Mouse (Mus musculus) limb, embryonic 12.5 days (tissue): ENCODE results near the gene Sh3gl2. TPM values are rescaled to one million over a fixed set of nuclear protein-coding genes. Genes with fewer than 3 reads are reported as not detected.

Experiments used
- ATAC-seq: fragments of 200-750 bp; cut with Nextera tagmentation; 2 replicates; pipeline ENCODE4 v1.8.0; 2017; ENCODE audit warnings: low read depth, moderate TSS enrichment; ENCODE audit not compliant: insufficient number of reproducible peaks, insufficient read depth, low FRiP score, low TSS enrichment
- H3K27ac ChIP-seq: fragments of 300-500 bp; sonication (generic); 2 replicates; pipeline ENCODE4 v1.5.1; 2016; ENCODE audit warnings: mild to moderate bottlenecking, moderate library complexity
- H3K27me3 ChIP-seq: fragments of 300-500 bp; sonication (generic); 2 replicates; pipeline ENCODE4 v1.6.1; 2016; ENCODE audit warnings: mild to moderate bottlenecking, moderate library complexity
- H3K36me3 ChIP-seq: fragments of 300-500 bp; sonication (generic); 2 replicates; pipeline ENCODE4 v1.6.1; 2016; ENCODE audit warnings: mild to moderate bottlenecking, moderate library complexity
- H3K4me1 ChIP-seq: fragments of 300-500 bp; sonication (generic); replicated peaks from 2 replicates; pipeline ENCODE4 v1.6.1; 2016
- H3K4me2 ChIP-seq: fragments of 300-500 bp; sonication (generic); 2 replicates; pipeline ENCODE4 v1.6.1; 2016; ENCODE audit warnings: mild to moderate bottlenecking, moderate library complexity
- H3K4me3 ChIP-seq: fragments of 300-500 bp; sonication (generic); replicated peaks from 2 replicates; pipeline ENCODE4 v1.5.1; 2016; ENCODE audit warnings: mild to moderate bottlenecking
- H3K9ac ChIP-seq: fragments of 300-500 bp; sonication (generic); replicated peaks from 2 replicates; pipeline ENCODE4 v1.6.1; 2016; ENCODE audit warnings: mild to moderate bottlenecking, moderate library complexity
- H3K9me3 ChIP-seq: fragments of 300-500 bp; sonication (generic); 2 replicates; pipeline ENCODE4 v1.6.1; 2016; ENCODE audit warnings: mild to moderate bottlenecking, moderate library complexity
- WGBS: fragments of 180-500 bp; shearing (Covaris S2); methylation state at CpG from one replicate; pipeline ENCODE4 v1.1.7; 2016; 5-methylcytosine and 5-hydroxymethylcytosine counted together
- polyA plus RNA-seq: library from polyadenylated mRNA; unstranded; fragments of >200 nt; fragmentation: Nextera tagmentation; extraction: Ambion mirVana; gene quantifications from 2 replicates; pipeline ENCODE4 v1.2.1, GENCODE M21; 2016

Sh3gl2 gene
- polyA plus RNA-seq, 1 experiment from 2014 or later, result 2.6 TPM

DNA sequence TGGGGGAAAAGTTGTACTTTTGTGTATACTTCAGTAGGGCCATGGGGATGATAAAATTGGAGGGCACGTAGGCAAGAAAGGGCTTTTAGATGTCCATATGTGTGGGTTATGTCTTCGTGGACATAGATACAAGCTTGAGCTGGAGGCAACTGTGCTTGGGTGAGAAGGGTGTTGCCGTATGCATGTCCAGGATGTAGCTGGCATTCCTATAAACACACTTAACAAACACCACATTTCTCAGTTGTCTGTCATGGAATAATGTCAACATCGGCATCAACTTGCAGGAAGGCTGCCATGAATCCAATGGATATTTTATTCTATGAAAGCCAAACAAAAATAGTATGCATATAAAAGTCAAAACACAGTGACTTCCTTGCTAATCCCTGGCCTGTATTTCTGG lies 227.9 kb downstream of the Sh3gl2 start:
- Histone ChIP-seq H3K4me2 (no peak overlapping the region), H3K9ac (no peak overlapping the region), H3K27ac (no peak overlapping the region), H3K9me3 (no peaks in the 10 kb centered on the region), H3K27me3 (no peaks in the 10 kb centered on the region; the same call in 1 of the 2 replicates), H3K4me3 (no peak overlapping the region), H3K36me3 (no peaks in the 10 kb centered on the region), H3K4me1 (peaks cover 11% of the 10 kb centered on the region)
- WGBS, result 92% methylated on average over 4 of the region's 4 CpGs
- ATAC-seq, result no peak

DNA sequence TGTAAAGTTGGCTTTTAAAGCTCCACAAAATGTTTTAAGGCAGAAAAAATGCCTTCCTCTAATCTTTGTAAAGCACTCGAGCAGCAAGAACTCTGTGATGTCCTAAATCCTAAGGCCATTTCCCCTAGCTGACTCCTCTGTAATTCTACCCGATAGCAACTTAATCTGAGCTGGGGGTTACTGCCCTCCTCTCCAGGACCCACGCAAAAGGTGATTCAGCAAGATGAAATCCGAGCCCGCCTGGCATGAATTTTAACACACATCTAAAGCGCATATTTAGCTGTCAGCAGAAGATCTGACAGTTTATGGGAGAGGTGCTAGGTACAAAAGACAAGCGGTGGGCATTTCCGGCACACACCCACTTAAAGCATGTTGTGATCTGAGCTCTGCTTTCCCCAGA lies 229.8 kb downstream of the Sh3gl2 start:
- no peak for ATAC-seq
- Histone ChIP-seq H3K36me3 (no peaks in the 10 kb centered on the region), H3K27me3 (no peaks in the 10 kb centered on the region; the same call in 1 of the 2 replicates), H3K4me3 (no peak overlapping the region), H3K4me1 (peaks cover 17% of the 10 kb centered on the region), H3K4me2 (peak overlapping the region; percentile 20; the same call in 1 of the 2 replicates), H3K9ac (no peak overlapping the region), H3K27ac (no peak overlapping the region), H3K9me3 (no peaks in the 10 kb centered on the region)
- WGBS, result 9% methylated on average over 8 of the region's 8 CpGs

DNA sequence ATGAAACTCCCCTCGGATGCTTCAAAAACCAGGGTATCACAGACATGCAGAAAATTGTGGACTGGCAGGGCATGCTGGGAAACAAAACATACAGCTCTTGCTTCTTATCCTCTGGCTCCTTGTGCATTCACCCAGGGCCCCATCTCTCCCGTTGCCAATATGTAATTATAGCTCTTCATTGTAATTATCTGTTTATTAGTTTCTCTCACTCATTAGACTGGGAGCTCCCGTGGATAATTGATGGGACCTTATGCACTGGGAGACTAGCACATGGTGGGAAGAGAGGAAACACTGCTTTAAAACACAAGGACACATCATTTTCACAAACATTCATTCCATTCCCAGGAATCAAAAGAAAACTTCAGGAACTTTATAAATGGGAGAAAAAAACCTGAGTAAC lies 233.9 kb downstream of the Sh3gl2 start:
- H3K36me3 ChIP-seq, result no peaks in the 10 kb centered on the region
- no peaks in the 10 kb centered on the region for H3K9me3 ChIP-seq
- 30% methylated on average over 3 of the region's 3 CpGs for WGBS
- H3K27me3 ChIP-seq, result no peaks in the 10 kb centered on the region; the same call in 1 of the 2 replicates
- H3K9ac ChIP-seq, result no peak overlapping the region
- H3K4me2 ChIP-seq, result no peak overlapping the region
- H3K4me1 ChIP-seq, result peaks cover 18% of the 10 kb centered on the region
- no peak overlapping the region for H3K27ac ChIP-seq
- H3K4me3 ChIP-seq, result no peak overlapping the region
- no peak for ATAC-seq

DNA sequence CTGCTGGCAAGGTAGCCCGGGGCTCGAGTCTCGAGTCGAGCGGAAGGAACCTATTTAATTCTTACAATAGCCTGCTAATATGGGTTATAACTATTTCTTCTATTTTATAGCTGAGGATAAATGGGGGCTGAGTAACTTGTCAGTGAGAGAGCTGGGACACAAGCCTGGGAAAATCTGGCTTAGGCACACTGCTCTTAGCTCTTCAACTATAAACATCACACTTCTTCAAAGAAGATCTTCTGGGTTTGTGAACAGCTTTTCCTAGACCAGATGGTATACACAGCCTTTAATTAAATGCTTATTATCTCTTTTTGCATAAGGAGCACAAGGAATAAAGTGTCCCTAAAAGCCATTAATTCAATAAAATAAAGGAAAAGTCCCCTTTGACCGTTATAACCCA lies 278.7 kb downstream of the Sh3gl2 start:
- no peak overlapping the region for H3K4me2 ChIP-seq
- no peaks in the 10 kb centered on the region for H3K27me3 ChIP-seq
- no peaks in the 10 kb centered on the region for H3K9me3 ChIP-seq
- no peaks in the 10 kb centered on the region for H3K36me3 ChIP-seq
- no peak overlapping the region for H3K4me3 ChIP-seq
- 82% methylated on average over 6 of the region's 6 CpGs for WGBS
- no peak for ATAC-seq
- H3K27ac ChIP-seq, result no peak overlapping the region
- H3K4me1 ChIP-seq, result no peaks in the 10 kb centered on the region
- no peak overlapping the region for H3K9ac ChIP-seq

DNA sequence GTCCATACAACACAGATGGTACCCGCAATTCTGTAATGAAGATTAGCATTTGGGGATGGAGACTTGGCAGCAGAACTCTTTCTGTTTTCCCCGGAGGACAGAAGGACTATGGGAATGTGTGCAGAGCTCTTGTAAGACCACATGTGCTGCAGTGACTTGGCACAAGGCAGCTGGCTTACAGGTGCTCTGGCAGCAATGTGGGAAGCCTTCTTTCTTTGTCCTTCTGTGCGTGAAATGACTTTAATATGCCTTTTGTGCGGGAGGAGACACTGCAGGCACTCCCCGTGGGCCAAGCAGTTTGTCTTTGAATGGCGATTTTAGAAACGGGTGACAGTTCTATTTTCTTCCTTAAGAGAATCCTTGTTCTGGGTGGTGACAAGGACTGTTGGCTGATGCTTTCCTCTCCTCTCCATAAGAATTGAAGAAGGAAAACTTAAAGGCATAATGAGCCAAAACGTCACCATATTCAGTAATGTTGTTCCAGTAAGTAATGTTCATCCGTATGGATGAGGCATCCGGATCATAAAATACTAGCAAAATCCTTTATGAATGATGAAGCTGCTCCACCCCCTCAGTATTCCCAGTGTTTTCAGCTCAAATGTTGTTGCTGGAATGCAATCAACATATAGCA lies 281.5 kb downstream of the Sh3gl2 start:
- WGBS, result 79% methylated on average over 10 of the region's 10 CpGs
- Histone ChIP-seq H3K4me2 (no peak overlapping the region), H3K9me3 (no peaks in the 10 kb centered on the region), H3K4me1 (no peaks in the 10 kb centered on the region), H3K27me3 (no peaks in the 10 kb centered on the region), H3K36me3 (no peaks in the 10 kb centered on the region), H3K4me3 (no peak overlapping the region), H3K9ac (no peak overlapping the region), H3K27ac (no peak overlapping the region)
- ATAC-seq, result no peak

DNA sequence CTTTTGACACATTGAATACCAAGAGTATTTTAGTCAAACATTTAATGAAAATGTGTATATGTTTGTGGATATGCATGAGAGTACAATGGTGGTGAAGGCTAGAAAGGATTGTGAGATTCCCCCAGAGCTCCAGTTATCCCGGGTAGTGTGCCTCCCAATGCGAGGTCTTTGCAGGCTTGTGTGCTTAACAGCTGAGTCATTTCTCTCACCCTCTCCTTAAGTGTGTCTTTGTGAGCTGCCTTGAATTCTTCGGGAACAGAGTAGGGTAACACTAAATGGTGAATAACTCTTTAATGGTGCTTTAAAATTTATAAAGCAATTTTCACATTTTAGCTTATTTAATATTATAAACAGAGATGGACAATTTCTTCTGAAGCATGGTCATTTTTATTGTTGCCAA lies 300.8 kb downstream of the Sh3gl2 start:
- no peaks in the 10 kb centered on the region for H3K9me3 ChIP-seq
- no peak overlapping the region for H3K4me2 ChIP-seq
- H3K9ac ChIP-seq, result no peak overlapping the region
- no peaks in the 10 kb centered on the region for H3K27me3 ChIP-seq
- ATAC-seq, result no peak
- 64% methylated on average over 3 of the region's 3 CpGs for WGBS
- H3K27ac ChIP-seq, result no peak overlapping the region
- H3K36me3 ChIP-seq, result no peaks in the 10 kb centered on the region
- no peaks in the 10 kb centered on the region for H3K4me1 ChIP-seq
- no peak overlapping the region for H3K4me3 ChIP-seq

DNA sequence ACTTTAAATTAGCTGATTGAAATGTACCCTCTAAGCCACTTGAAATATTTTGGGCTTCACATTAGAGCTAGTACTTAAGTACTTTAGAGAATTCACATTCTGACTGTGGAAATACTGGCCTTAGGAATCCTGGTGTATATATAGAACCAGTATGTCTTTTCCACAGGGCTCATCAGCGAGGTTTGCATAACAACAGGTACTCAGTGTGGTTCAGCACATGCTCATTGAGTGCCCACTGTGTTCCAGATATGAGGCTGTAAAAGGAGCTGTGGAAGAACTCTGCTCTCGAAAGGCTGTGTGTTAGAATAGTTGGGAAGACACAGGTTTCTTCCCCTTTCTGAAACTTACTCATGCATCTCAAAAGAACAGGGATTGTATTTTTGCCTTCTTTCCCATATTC lies 302.1 kb downstream of the Sh3gl2 start:
- no peak overlapping the region for H3K27ac ChIP-seq
- H3K4me3 ChIP-seq, result no peak overlapping the region
- no peaks in the 10 kb centered on the region for H3K9me3 ChIP-seq
- no peak overlapping the region for H3K4me2 ChIP-seq
- ATAC-seq, result no peak
- H3K36me3 ChIP-seq, result no peaks in the 10 kb centered on the region
- H3K9ac ChIP-seq, result no peak overlapping the region
- WGBS, result 68% methylated on average over 2 of the region's 2 CpGs
- H3K27me3 ChIP-seq, result peaks cover 5% of the 10 kb centered on the region; the same call in 1 of the 2 replicates
- no peaks in the 10 kb centered on the region for H3K4me1 ChIP-seq

DNA sequence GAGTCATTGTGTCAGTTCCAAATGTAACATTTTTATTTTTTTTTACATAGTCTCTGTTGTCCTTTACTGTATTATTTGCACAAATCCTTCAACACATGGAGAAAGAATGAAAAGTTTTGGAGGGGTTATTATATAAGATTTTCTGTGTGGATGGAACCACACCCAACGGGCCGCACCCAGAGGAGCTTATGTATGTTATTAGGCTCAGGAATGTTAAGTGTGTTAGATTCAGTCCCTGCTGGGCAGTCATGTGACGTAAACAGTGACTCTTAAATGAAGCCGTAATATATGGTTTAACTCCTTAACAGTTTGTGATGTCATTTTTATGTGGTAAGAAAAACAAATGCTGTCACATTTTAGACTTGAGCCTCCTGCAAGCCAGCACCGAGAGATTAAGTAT lies 302.6 kb downstream of the Sh3gl2 start:
- WGBS, result 56% methylated on average over 5 of the region's 5 CpGs
- Histone ChIP-seq H3K4me2 (no peak overlapping the region), H3K27me3 (peaks cover 7% of the 10 kb centered on the region), H3K36me3 (no peaks in the 10 kb centered on the region), H3K27ac (no peak overlapping the region), H3K4me1 (no peaks in the 10 kb centered on the region), H3K9ac (no peak overlapping the region), H3K4me3 (no peak overlapping the region), H3K9me3 (no peaks in the 10 kb centered on the region)
- ATAC-seq, result no peak

DNA sequence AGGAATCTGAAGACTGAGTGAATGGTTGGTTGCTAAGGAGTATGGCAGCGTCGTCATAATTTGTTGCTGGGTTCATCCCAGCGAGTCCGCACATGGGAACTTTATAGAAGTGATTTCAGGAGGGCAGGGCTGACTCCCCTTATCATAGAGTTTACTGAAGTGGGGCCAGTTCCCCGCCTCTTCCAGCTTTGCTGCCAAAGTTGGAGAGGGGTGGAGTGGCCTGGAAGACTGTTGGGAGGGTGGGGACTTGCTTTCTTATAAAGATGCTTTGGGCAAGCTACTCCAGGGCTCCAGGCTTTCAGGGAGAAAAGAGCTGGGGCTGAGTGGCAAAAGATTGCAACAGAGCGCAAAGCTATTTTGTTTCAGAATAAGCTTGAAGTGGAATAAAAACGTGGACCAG lies 308.4 kb downstream of the Sh3gl2 start:
- peaks cover 44% of the 10 kb centered on the region for H3K27me3 ChIP-seq
- H3K4me1 ChIP-seq, result peaks cover 16% of the 10 kb centered on the region
- H3K9me3 ChIP-seq, result no peaks in the 10 kb centered on the region
- no peaks in the 10 kb centered on the region for H3K36me3 ChIP-seq
- ATAC-seq, result no peak
- no peak overlapping the region for H3K4me3 ChIP-seq
- no peak overlapping the region for H3K9ac ChIP-seq
- peak overlapping the region; percentile 98 for H3K4me2 ChIP-seq
- H3K27ac ChIP-seq, result no peak overlapping the region
- WGBS, result 40% methylated on average over 7 of the region's 7 CpGs

DNA sequence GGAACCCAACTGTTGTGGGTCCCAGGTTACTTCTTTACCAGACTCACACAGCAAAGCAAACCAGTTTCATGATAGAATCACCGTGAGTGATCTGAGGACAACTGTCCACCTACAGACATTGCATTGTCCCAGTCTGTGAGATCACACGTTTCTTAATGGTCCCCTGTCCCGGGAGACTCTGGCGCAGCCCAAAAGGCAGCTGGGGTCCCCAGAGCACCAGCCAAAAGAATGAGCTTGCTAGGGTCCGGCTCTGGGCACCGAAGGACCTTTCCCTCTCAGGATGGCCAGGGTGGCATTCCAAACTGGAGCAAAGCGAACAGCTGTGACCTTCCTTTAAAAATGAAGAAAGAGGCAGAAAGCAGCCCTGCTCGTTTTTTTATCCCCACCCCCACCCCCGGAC lies 308.9 kb downstream of the Sh3gl2 start, which contains the start of gene Adamtsl1:
Gene Adamtsl1, plus strand, starts transcription at position 381 of the 400 bp plus-strand sequence.
- no peak within 1 kb of the TSS for H3K27ac ChIP-seq
- H3K9me3 ChIP-seq, result no peaks in the 10 kb centered on the region
- H3K36me3 ChIP-seq, result no peaks in the 10 kb centered on the region
- WGBS, result 5% methylated on average over 9 of the region's 9 CpGs
- peak within 1 kb of the TSS; percentile 60 for H3K4me3 ChIP-seq
- no peak for ATAC-seq
- H3K27me3 ChIP-seq, result peaks cover 44% of the 10 kb centered on the region
- peak within 1 kb of the TSS; percentile 57 for H3K9ac ChIP-seq
- H3K4me2 ChIP-seq, result peak within 1 kb of the TSS; percentile 98
- H3K4me1 ChIP-seq, result peaks cover 16% of the 10 kb centered on the region

DNA sequence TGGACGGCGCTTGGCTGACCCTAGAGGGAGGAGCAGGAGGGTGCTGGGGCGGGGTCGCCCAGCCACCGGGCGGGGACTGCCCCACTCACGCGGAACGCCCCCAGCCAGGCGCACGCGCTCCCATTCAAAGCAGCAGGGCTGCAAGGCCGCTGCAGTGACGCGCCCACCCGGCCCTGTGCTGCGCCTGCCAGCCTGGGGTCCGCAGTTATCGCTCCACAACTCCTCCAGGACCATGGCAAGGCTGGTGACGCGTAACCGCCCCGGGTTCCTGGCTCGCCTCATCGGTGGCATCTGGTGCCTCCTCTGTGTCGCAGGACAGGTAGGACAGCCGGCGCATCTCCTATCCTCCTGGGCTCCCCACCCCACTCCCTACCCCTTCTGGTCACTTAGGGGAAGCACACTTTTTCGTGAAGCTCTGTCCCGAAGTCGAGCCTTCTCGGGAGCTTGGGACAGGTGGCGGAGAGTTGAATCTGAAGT lies 309.3 kb downstream of the Sh3gl2 start:
- H3K4me3 ChIP-seq, result peak overlapping the region; percentile 60
- peak overlapping the region; percentile 98 for H3K4me2 ChIP-seq
- H3K4me1 ChIP-seq, result peaks cover 16% of the 10 kb centered on the region
- H3K27me3 ChIP-seq, result peaks cover 44% of the 10 kb centered on the region
- 0% methylated on average over 33 of the region's 33 CpGs for WGBS
- peak; percentile 88 for ATAC-seq
- peak overlapping the region; percentile 57 for H3K9ac ChIP-seq
- no peaks in the 10 kb centered on the region for H3K36me3 ChIP-seq
- no peaks in the 10 kb centered on the region for H3K9me3 ChIP-seq
- H3K27ac ChIP-seq, result no peak overlapping the region
